Mouse (Mus musculus): ENCODE measurements around the gene Tmem212.

Gene Tmem212

DNA sequence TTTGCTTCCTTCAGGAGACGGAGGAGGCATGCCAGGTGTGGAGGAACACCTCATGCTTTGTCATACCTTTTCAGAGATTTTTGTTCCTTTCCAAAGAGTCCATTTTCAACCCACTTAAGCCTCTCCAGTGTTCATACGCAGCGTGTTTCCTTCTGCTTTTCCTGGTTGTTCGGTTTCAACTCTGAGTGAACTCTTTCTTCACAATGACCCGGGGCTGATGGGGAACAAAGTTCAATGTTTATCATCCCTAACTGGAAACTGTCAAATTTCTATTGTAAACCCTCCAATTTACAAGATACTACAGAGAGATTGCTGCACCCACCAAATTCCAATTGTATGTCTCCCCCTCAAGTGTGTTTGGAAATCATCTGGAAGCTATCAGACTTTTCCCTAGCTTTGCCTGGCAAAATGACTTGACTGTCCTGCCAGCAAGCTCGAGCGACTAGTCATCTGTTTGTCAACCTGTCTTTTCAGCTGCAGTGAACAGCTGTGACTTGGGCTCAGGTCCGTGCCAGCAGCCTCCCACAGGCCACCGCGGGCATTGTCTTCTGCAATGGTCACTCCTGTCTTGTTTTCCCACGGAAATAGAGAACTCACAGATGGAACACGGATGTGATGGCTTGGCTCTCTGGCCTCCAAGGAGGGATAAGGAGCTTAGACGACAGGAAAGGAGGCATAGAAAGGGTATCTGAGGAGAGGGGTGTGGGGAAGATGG is 3.0 kb upstream of the Tmem212 start:
- DNase-seq (ENCODE audit: low spot score in 2 of 2) = no peak

GRCm38 (mm10) chr3:27898178-27898577 is 2.0 kb upstream of the Tmem212 start:
- no peak for DNase-seq (ENCODE audit: low spot score in 2 of 2)

DNA sequence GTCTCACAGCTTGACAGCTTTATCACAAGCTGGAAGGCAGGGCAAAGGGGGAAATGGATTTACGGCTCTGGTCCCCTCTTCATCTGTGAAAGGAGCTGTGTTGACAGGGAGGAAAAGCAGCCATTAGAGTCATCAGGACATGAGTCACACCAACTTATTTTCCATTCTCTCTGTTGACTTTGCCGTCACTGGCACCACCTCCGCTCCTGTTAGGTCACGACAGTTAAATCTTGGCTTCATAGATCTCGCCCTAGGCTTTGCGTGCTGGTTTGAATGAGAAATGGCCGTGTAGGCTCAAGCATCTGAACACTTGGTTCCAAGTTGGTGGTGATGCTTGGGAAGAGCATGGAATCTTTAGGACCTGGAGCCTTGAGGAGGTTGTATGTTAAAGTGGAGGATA is 9.6 kb downstream of the Tmem212 start:
- DNase-seq (ENCODE audit: low spot score in 2 of 2) = no peak

DNA sequence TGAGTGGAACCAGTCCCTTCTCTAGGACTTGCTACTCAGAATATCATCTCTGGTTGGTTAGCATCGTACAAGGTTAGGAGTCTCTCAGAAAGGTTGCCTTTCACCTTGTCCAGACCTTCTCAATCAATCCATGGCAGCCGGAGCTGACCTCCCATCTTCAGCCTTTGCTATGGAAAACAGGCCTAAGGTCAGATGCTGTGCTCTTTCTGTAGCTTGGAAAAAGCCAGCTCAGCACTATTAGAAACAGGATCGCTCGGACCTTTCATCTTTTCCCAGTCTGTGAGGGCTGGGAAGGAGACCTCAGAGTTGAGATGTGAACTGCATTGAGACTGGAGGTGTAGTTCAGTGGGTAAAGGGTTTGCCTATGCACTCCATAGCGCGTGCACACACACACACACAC is 10.6 kb downstream of the Tmem212 start:
- no peak for DNase-seq (ENCODE audit: low spot score in 2 of 2)

DNA sequence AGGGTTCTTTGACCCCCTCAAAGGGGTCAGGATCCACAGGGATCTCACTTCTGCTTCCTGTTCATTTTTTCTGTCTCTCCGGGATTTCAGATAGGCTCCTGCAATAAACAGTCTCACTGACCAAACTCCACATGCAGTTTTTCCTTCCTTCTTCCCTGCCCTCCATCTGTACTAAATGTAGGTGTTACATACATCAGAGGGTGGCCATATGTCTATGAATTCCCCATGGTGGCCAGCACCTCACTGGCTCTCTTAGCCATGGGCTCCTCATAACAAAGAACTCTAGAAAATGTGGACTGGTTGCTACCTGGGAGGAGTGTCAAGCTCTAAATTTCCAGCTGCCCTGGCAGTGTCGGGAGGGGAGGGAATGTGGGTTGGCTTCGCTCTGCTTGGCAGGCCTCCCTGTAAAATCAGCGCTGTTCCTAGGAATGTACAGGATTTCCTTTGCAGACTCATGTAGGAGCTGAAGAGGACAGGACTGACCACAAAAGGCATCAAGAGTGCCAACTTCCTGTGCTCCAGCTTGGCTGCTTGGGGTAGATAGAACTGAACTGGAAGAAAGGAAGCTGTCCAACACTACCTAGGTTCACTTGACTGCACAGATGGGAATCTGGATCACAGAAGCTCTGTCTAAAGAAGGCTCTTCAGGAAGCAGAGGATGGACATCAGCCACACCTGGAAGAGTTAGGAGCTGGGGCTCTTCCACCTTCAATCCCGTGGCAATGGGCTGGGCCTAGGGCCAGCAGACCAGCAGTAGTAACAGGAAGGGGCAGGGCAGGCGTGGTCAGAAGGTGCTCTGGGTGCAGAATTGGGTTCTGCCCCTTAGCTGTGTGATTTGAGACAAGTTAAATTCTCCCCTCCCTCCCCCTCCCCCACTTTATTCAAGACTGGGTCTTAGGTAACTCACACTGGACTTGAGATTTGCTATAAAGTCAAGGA is 14.0 kb downstream of the Tmem212 start:
- DNase-seq (ENCODE audit: low spot score in 2 of 2) = no peak

- DNase-seq (ENCODE audit: low spot score in 2 of 2) = no peak
These were observed 17.1 kb downstream of the Tmem212 start for GRCm38 (mm10) chr3:27878854-27879610.

GRCm38 (mm10) chr3:27873268-27874073 is 22.7 kb downstream of the Tmem212 start:
- peak in 1 of 2 experiments; percentile 5 for DNase-seq (ENCODE audit: low spot score in 2 of 2)

GRCm38 (mm10) chr3:27872429-27872828 is 23.7 kb downstream of the Tmem212 start:
- DNase-seq (ENCODE audit: low spot score in 2 of 2) = no peak

DNA sequence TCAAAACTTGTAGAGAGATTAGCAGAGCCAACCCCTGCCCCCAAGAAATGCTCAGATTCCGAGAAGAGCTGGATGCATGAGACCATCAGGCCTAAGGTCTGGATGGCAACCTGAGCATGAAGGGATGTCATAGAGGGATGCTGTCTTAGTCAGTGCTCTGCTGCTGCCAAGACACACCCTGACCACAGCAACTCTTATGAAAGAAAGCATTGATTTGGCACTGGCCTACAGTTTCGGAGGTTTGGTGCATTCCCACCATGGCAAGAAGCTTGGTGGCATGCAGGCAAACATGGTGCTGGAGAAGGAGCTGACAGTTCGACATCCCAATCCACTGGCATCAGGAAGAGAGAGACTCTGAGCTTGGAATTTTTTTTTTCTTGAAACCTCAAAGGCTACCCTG is 24.3 kb downstream of the Tmem212 start:
- no peak for DNase-seq (ENCODE audit: low spot score in 2 of 2)

DNA sequence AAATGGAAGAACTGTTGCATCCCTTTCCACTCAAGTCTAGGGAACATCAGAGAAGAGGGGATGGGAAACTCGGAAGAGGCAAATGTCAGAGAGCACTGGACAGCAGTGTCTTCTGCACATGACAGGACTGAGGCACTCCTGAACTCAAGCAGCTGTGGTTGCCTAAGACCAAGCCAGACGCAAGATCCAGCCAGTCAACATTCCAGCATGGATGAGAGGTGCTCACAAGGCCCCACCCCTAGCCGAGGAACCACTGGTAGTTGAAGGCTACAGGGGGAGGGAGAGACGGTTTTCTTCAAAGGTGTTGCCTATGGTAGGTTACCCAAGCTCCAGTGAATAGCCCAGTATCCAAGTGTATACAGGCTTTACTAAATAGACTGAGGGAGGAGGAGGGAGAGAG is 24.8 kb downstream of the Tmem212 start:
- no peak for DNase-seq (ENCODE audit: low spot score in 2 of 2)

GRCm38 (mm10) chr3:27868681-27869080 is 27.5 kb downstream of the Tmem212 start:
- DNase-seq (ENCODE audit: low spot score in 2 of 2) = no peak

DNA sequence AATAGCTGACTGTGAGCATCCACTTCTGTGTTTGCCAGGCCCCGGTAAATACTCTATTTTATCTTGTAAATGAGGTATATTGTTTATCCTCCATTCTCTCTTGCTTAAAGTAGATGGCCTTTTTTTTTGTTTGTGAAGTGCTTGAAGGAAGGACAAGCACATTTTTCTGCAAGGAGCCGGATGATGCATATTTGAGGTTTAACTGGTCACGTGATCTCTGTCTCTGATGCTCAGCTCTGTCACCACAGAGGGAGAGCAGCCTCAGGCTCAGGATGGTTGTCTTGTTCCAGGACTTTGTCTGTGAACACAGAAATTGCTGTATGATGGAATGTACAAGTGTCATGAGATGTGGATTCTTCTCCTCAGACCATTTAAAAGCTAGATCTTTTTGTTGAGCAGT is 28.4 kb downstream of the Tmem212 start:
- no peak for DNase-seq (ENCODE audit: low spot score in 2 of 2)

GRCm38 (mm10) chr3:27862821-27863740 is 33.1 kb downstream of the Tmem212 start:
- peak; percentile 52 to 75 for DNase-seq (ENCODE audit: low spot score in 2 of 2)

- peak in 1 of 2 experiments; percentile 41 for DNase-seq (ENCODE audit: low spot score in 2 of 2)
These were observed 34.6 kb downstream of the Tmem212 start for GRCm38 (mm10) chr3:27861601-27862000.

GRCm38 (mm10) chr3:27861086-27861485 is 35.1 kb downstream of the Tmem212 start:
- DNase-seq (ENCODE audit: low spot score in 2 of 2) = no peak

DNA sequence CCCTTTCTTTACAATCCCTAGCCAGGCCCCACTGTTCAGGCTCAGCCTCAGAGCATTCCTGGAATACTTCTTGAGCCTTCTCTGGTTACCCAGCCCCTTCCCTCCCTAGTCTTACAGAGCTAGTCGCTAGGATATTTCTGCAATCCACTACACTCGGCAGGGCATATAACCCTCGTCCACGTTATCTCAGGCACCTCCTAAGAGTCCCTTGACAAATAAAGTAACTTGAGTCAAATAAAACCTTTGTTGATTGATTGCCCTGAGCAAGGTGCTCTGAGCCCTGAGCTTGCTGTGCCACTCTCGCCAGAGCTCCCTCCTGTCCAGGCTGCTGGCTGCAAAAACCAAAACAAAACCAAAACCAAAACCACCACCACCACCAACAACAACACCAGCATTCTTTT is 37.0 kb downstream of the Tmem212 start:
- DNase-seq (ENCODE audit: low spot score in 2 of 2) = no peak

- no peak for DNase-seq (ENCODE audit: low spot score in 2 of 2)
These were observed 37.6 kb downstream of the Tmem212 start for GRCm38 (mm10) chr3:27858441-27859115.

DNA sequence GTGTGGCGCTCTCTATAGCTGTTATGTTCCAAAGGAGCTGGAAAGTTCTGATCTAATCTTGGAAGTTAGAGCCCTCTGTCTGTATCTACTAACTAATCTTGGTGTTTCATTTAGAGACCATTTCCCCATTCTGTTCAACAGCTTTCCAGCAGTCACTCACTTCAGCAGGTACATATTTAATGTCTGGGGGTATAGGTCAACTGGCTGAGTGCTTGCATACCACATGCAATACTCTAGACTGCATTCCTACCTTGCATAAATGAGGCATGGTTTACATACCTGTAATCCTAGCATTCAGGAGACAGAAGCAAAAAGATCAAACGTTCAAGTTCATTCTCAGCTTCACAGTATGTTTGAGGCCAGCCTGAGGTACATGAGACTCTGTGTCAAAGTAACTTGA is 39.9 kb downstream of the Tmem212 start:
- no peak for DNase-seq (ENCODE audit: low spot score in 2 of 2)

- DNase-seq (ENCODE audit: low spot score in 2 of 2) = no peak
These were observed 41.6 kb downstream of the Tmem212 start for GRCm38 (mm10) chr3:27854431-27855180.

Data from frontal cortex, postnatal 36 days (tissue).